Mouse (Mus musculus) retina, postnatal 7 days (tissue): ENCODE results near the gene Syt1.

Experiments used
- DNase-seq: peaks from one replicate; pipeline ENCODE4 v3.0.0-alpha.2; 2012; ENCODE audit warnings: low read depth, low spot score

The Syt1 gene

GRCm38 (mm10) chr10:108652066-108652465 is 358.7 kb downstream of the Syt1 start:
- no peak for DNase-seq

GRCm38 (mm10) chr10:108649174-108649573 is 361.6 kb downstream of the Syt1 start:
- DNase-seq, result no peak

GRCm38 (mm10) chr10:108643915-108644314 is 366.9 kb downstream of the Syt1 start:
- no peak for DNase-seq

- DNase-seq, result no peak
These were observed 372.7 kb downstream of the Syt1 start for GRCm38 (mm10) chr10:108638095-108638494.

GRCm38 (mm10) chr10:108636086-108636485 is 374.7 kb downstream of the Syt1 start:
- no peak for DNase-seq

GRCm38 (mm10) chr10:108635616-108636015 is 375.2 kb downstream of the Syt1 start:
- DNase-seq, result no peak

GRCm38 (mm10) chr10:108630841-108631240 is 379.9 kb downstream of the Syt1 start:
- no peak for DNase-seq

GRCm38 (mm10) chr10:108626404-108626803 is 384.4 kb downstream of the Syt1 start:
- no peak for DNase-seq

GRCm38 (mm10) chr10:108623002-108623401 is 387.8 kb downstream of the Syt1 start:
- no peak for DNase-seq

- DNase-seq, result no peak
These were observed 390.9 kb downstream of the Syt1 start for GRCm38 (mm10) chr10:108619861-108620260.

- no peak for DNase-seq
These were observed 391.6 kb downstream of the Syt1 start for GRCm38 (mm10) chr10:108619217-108619616.

GRCm38 (mm10) chr10:108610057-108610644 is 400.6 kb downstream of the Syt1 start:
- no peak for DNase-seq

GRCm38 (mm10) chr10:108601672-108602412 is 408.9 kb downstream of the Syt1 start:
- DNase-seq, result no peak

GRCm38 (mm10) chr10:108600693-108601092 is 410.1 kb downstream of the Syt1 start:
- no peak for DNase-seq

- DNase-seq, result no peak
These were observed 413.4 kb downstream of the Syt1 start for GRCm38 (mm10) chr10:108597385-108597784.

- no peak for DNase-seq
These were observed 414.4 kb downstream of the Syt1 start for GRCm38 (mm10) chr10:108596162-108596927.

GRCm38 (mm10) chr10:108589355-108589754 is 421.4 kb downstream of the Syt1 start:
- DNase-seq, result no peak

GRCm38 (mm10) chr10:108588924-108589323 is 421.9 kb downstream of the Syt1 start:
- DNase-seq, result no peak

- no peak for DNase-seq
These were observed 427.1 kb downstream of the Syt1 start for GRCm38 (mm10) chr10:108583694-108584093.

GRCm38 (mm10) chr10:108582397-108582730 is 428.4 kb downstream of the Syt1 start:
- DNase-seq, result no peak

- no peak for DNase-seq
These were observed 429.0 kb downstream of the Syt1 start for GRCm38 (mm10) chr10:108581555-108582396.
